Mouse (Mus musculus) bone marrow macrophage, adult 2 months (primary cell): ENCODE data around the gene Ccndbp1. TPM values are rescaled to one million over a fixed set of nuclear protein-coding genes. Genes with fewer than 3 reads are reported as not detected.
"Not testable (repeated sequence)": the region's sequence is repeated elsewhere in the genome, so short reads cannot be mapped to it uniquely, and the experiment has no call there.

Source experiments
- H3K27ac ChIP-seq: 2 replicates; pipeline ENCODE4 v1.5.1; 2012; ENCODE audit warnings: low read depth, low read length; ENCODE audit not compliant: insufficient read depth
- H3K4me1 ChIP-seq: 2 replicates; pipeline ENCODE4 v1.6.1; 2012; ENCODE audit warnings: low read length; ENCODE audit not compliant: control insufficient read depth, insufficient read depth
- H3K4me3 ChIP-seq: 2 replicates; pipeline ENCODE4 v1.5.1; 2012; ENCODE audit warnings: mild to moderate bottlenecking, low read length, moderate library complexity; ENCODE audit not compliant: insufficient read depth
- CTCF ChIP-seq: IDR thresholded peaks from 2 replicates; pipeline ENCODE4 v1.5.1; 2012; ENCODE audit warnings: low read depth, mild to moderate bottlenecking, low read length, moderate library complexity
- POLR2A ChIP-seq: IDR thresholded peaks from 2 replicates; pipeline ENCODE4 v1.6.1; 2012; ENCODE audit warnings: mild to moderate bottlenecking, low read depth, low read length, borderline replicate concordance
- polyA plus RNA-seq: library from polyadenylated mRNA; stranded (reverse); fragments of >200 nt; gene quantifications from 2 replicates; pipeline ENCODE4 v1.2.4, GENCODE M21; 2012; ENCODE audit not compliant: missing spikeins, insufficient read depth, insufficient read length

Gene Ccndbp1
- polyA plus RNA-seq, 1 experiment = 69.8 TPM

GRCm38 (mm10) chr2:121022918-121023317 is 14.7 kb downstream of the Ccndbp1 start:
- H3K27ac ChIP-seq = no peak overlapping the region
- no peak for TF ChIP-seq POLR2A
- TF ChIP-seq CTCF = no peak
- no peaks in the 10 kb centered on the region for H3K4me1 ChIP-seq

GRCm38 (mm10) chr2:121036733-121037341 is 28.6 kb downstream of the Ccndbp1 start, which contains the start of gene Epb42:
Gene Epb42, minus strand, starts transcription at chr2:121037072.
- TF ChIP-seq CTCF (no peak), POLR2A (no peak)
- H3K4me1 ChIP-seq = no peaks in the 10 kb centered on the region
- no peak within 1 kb of the TSS for H3K4me3 ChIP-seq
- H3K27ac ChIP-seq = no peak within 1 kb of the TSS

More at GRCm38 (mm10) chr2:121022918-121023317, 14.7 kb downstream of the Ccndbp1 start:
- no peak overlapping the region for H3K4me3 ChIP-seq

- H3K4me1 ChIP-seq, H3K4me3 ChIP-seq, H3K27ac ChIP-seq: not testable (repeated sequence)
Observed at GRCm38 (mm10) chr2:121038851-121039250, 30.6 kb downstream of the Ccndbp1 start.

DNA sequence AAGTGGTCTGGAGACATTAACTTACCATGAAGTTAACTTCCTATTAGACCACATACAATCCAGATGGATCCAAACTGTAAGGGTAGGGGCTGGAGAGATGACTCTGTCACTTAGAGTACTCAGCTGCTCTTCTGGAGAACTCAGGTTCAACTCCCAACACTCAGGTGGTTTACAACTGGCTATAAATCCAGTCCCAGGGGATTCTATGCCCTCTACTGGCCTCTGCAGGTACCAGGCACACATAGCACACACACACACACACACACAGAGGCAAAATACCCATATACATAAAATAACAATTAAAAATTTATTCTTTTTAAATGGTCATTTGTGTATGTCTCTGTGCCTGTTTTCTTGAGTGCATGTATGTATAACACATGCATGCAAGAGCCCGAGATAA is 31.2 kb downstream of the Ccndbp1 start:
- no peak overlapping the region for H3K4me3 ChIP-seq
- TF ChIP-seq POLR2A = no peak
- TF ChIP-seq CTCF = no peak
- no peaks in the 10 kb centered on the region for H3K4me1 ChIP-seq
- H3K27ac ChIP-seq = no peak overlapping the region

GRCm38 (mm10) chr2:121041098-121041497 is 32.9 kb downstream of the Ccndbp1 start:
- no peak overlapping the region for H3K4me3 ChIP-seq
- H3K27ac ChIP-seq = no peak overlapping the region
- no peak for TF ChIP-seq POLR2A
- TF ChIP-seq CTCF = 0 out of 2 replicates have a peak, but pooled peaks have one; percentile 22
- H3K4me1 ChIP-seq = no peaks in the 10 kb centered on the region

GRCm38 (mm10) chr2:121045653-121046052 is 37.5 kb downstream of the Ccndbp1 start:
- no peak overlapping the region for H3K27ac ChIP-seq
- TF ChIP-seq POLR2A (no peak), CTCF (no peak)
- H3K4me3 ChIP-seq = no peak overlapping the region
- H3K4me1 ChIP-seq = no peaks in the 10 kb centered on the region

DNA sequence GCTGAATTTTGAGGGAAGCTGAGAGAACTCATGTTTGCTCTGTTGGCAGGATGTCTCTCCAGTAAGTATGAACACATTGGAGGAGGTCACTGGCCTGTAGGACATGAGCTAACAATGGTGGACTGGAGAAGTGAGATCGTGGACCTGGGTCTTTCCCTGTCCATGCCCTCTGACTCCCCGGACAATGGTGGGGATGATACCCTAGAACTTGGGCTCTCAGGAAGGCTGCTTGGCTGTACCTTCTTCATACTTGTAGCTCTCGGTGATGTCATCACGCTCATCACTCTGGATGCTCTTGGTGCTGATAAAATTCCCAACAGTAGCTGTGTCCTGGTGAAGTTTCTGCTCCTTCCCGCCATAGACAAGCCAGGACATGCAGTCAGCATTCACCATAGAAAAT is 44.0 kb downstream of the Ccndbp1 start:
- TF ChIP-seq POLR2A = no peak
- no peak for TF ChIP-seq CTCF
- no peak overlapping the region for H3K4me3 ChIP-seq

GRCm38 (mm10) chr2:121054060-121054459 is 45.9 kb downstream of the Ccndbp1 start:
- no peak overlapping the region for H3K4me3 ChIP-seq
- no peaks in the 10 kb centered on the region for H3K4me1 ChIP-seq
- H3K27ac ChIP-seq = no peak overlapping the region
- TF ChIP-seq CTCF (no peak), POLR2A (no peak)

More for the DNA sequence above, 44.0 kb downstream of the Ccndbp1 start:
- Histone ChIP-seq H3K4me1 (no peaks in the 10 kb centered on the region), H3K27ac (no peak overlapping the region)

DNA sequence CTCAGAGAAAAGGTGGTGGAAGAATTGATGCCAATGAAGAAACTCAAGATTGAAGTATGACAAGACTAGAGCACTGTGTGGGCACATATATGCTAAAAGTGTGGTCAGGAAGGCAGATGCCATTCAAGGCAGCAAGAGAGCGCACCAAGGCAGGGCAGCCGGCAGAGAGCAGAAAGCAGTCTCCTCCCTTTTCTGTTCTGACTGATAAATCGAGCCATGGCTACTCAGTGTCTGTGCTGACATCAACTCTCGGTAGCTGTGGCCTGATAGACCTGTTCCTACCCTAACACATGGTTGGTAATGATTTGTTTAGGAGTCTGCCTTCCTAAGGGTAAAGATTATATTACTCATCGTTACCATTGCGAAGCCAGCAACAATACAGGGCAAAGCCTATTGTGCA is 47.7 kb downstream of the Ccndbp1 start:
- Histone ChIP-seq H3K4me1 (no peaks in the 10 kb centered on the region), H3K4me3 (no peak overlapping the region), H3K27ac (no peak overlapping the region)
- no peak for TF ChIP-seq POLR2A
- TF ChIP-seq CTCF = no peak

GRCm38 (mm10) chr2:121057997-121058396 is 49.8 kb downstream of the Ccndbp1 start:
- Histone ChIP-seq H3K27ac (no peak overlapping the region), H3K4me3 (no peak overlapping the region), H3K4me1 (no peaks in the 10 kb centered on the region)
- TF ChIP-seq POLR2A (no peak), CTCF (no peak)
